Mouse (Mus musculus) small intestine, adult 2 months (tissue): ENCODE measurements around the gene Reps1.

Experiments
- CTCF ChIP-seq: fragments of 200-500 bp; IDR thresholded peaks from 2 replicates; pipeline ENCODE4 v1.5.1; 2012; ENCODE audit warnings: low read depth, mild to moderate bottlenecking, control low read depth, inconsistent platforms, low read length, moderate library complexity, mixed read lengths; ENCODE audit not compliant: insufficient replicate concordance, insufficient read length; ENCODE audit errors: extremely low read depth
- POLR2A ChIP-seq: fragments of 200-500 bp; IDR thresholded peaks from 2 replicates; pipeline ENCODE4 v1.6.1; 2012; ENCODE audit warnings: low read depth, mild to moderate bottlenecking, control low read depth, inconsistent platforms, low read length, moderate library complexity

DNA sequence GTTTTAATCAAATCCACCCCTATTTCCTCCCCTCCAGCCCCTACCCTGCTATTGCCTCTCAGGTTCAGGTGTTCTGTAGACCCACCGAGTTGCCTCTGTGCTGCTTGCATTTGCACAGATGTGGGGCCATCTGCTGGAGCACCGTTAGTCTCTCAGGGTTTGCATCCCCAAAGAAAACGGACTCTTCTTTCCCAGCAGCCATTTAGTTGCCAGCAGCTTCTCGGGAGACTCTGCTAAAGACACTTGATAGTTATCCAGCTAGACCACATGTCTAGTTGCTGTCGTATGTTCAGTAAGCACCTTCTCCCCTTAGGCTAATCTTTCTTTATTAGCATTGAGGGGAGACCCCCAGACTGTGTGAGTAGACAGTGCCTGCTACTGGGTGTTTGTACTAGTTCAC, 46.5 kb downstream of the Reps1 start:
- no peak for TF ChIP-seq CTCF
- no peak for TF ChIP-seq POLR2A
